Mouse (Mus musculus): ENCODE measurements around the gene Gpr4. TPM values are rescaled to one million over a fixed set of nuclear protein-coding genes. Genes with fewer than 3 reads are reported as not detected.

Gene Gpr4
- polyA plus RNA-seq, 1 experiment from 2014 or later = 4.0 TPM

- under 1% methylated on average over 30 of the region's 30 CpGs for WGBS
- peak within 1 kb of the TSS; percentile 74 for H3K4me3 ChIP-seq
- H3K9ac ChIP-seq = peak within 1 kb of the TSS; percentile 72
- H3K4me2 ChIP-seq = peak within 1 kb of the TSS; percentile 75
- H3K4me1 ChIP-seq = peaks cover 44% of the 10 kb centered on the region
- peaks cover 21% of the 10 kb centered on the region for H3K27me3 ChIP-seq (replicated peaks)
- no peaks in the 10 kb centered on the region for H3K9me3 ChIP-seq
- ATAC-seq (replicated peaks) = peak; percentile 96
- no peaks in the 10 kb centered on the region for H3K36me3 ChIP-seq (replicated peaks)
- peak within 1 kb of the TSS; percentile 83 for H3K27ac ChIP-seq
These were observed 36.4 kb upstream of the Gpr4 start, which contains the start of gene Eml2 for GRCm38 (mm10) chr7:19175708-19176515. Gene Eml2, plus strand, starts transcription at chr7:19176421.

DNA sequence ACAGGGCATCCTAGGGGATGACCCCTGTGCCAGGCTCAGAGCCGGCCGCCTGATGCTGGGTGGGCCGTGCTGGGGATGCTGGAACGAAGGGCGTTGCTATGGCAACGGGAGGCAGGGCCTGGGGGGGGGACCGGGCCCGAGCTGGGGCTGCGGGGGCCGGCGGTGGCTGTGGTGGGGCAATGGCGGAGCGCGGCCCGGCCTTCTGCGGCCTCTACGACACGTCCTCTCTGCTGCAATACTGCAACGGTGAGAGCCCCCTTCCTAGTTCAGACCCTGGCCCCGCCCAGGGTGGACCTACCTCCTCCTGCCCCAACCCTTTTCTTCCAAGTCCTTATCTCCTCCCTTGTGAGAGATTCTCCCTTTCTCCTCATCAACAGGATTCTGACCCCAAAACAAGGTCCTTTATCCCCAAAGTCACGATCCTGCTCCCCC lies 35.8 kb upstream of the Gpr4 start:
- peak overlapping the region; percentile 75 for H3K4me2 ChIP-seq
- no peaks in the 10 kb centered on the region for H3K36me3 ChIP-seq (replicated peaks)
- peak overlapping the region; percentile 74 for H3K4me3 ChIP-seq
- H3K27ac ChIP-seq = peak overlapping the region; percentile 83
- peak; percentile 57 for ATAC-seq (replicated peaks)
- H3K9ac ChIP-seq = peak overlapping the region; percentile 72
- no peaks in the 10 kb centered on the region for H3K9me3 ChIP-seq
- WGBS = 1% methylated on average over 9 of the region's 21 CpGs
- peaks cover 46% of the 10 kb centered on the region for H3K4me1 ChIP-seq
- peaks cover 21% of the 10 kb centered on the region for H3K27me3 ChIP-seq (replicated peaks)

GRCm38 (mm10) chr7:19177216-19177615 lies 35.1 kb upstream of the Gpr4 start:
- H3K27ac ChIP-seq = no peak overlapping the region
- 62% methylated on average over 7 of the region's 7 CpGs for WGBS

DNA sequence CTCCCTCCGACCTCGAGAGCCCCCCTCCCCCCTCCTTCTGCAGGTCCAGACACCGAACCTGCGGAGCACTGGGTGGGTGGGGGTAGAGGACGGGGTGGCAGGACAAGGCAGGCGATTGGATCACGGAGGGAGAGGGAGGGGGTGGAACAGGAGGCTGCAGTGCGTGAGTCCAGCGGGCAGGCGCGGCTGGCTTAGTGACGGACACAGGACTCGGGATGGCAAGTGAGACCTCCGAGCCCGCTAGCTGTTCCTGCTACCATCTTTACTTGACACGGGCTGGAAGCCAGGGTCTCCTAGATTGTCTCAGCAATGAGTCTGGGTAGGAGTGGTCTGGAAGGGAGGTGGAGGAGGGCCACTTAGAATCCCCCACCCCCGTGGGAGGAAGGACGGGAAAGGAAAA lies 34.3 kb upstream of the Gpr4 start:
- Histone ChIP-seq H3K9ac (peak overlapping the region; percentile 18; the same call in 1 of the 2 replicates), H3K36me3 (replicated peaks) (no peaks in the 10 kb centered on the region), H3K27me3 (replicated peaks) (peaks cover 21% of the 10 kb centered on the region), H3K4me2 (peak overlapping the region; percentile 75), H3K27ac (no peak overlapping the region), H3K4me3 (peak overlapping the region; percentile 74), H3K9me3 (no peaks in the 10 kb centered on the region), H3K4me1 (peaks cover 36% of the 10 kb centered on the region)
- ATAC-seq (replicated peaks) = no peak
- 5% methylated on average over 17 of the region's 18 CpGs for WGBS

More at GRCm38 (mm10) chr7:19177216-19177615, 35.1 kb upstream of the Gpr4 start:
- H3K27me3 ChIP-seq (replicated peaks) = peaks cover 21% of the 10 kb centered on the region
- peaks cover 41% of the 10 kb centered on the region for H3K4me1 ChIP-seq
- H3K9ac ChIP-seq = peak overlapping the region; percentile 72; the same call in 1 of the 2 replicates
- peak overlapping the region; percentile 74 for H3K4me3 ChIP-seq
- H3K36me3 ChIP-seq (replicated peaks) = no peaks in the 10 kb centered on the region
- no peaks in the 10 kb centered on the region for H3K9me3 ChIP-seq
- peak overlapping the region; percentile 75 for H3K4me2 ChIP-seq
- ATAC-seq (replicated peaks) = no peak

- Histone ChIP-seq H3K36me3 (replicated peaks) (no peaks in the 10 kb centered on the region), H3K9me3 (no peaks in the 10 kb centered on the region), H3K27ac (no peak overlapping the region), H3K27me3 (replicated peaks) (peaks cover 21% of the 10 kb centered on the region), H3K4me2 (peak overlapping the region; percentile 75), H3K4me1 (peaks cover 34% of the 10 kb centered on the region), H3K9ac (no peak overlapping the region), H3K4me3 (peak overlapping the region; percentile 74)
- ATAC-seq (replicated peaks) = no peak
- 5% methylated on average over 27 of the region's 27 CpGs for WGBS
These were observed 33.8 kb upstream of the Gpr4 start for GRCm38 (mm10) chr7:19178443-19179092.

DNA sequence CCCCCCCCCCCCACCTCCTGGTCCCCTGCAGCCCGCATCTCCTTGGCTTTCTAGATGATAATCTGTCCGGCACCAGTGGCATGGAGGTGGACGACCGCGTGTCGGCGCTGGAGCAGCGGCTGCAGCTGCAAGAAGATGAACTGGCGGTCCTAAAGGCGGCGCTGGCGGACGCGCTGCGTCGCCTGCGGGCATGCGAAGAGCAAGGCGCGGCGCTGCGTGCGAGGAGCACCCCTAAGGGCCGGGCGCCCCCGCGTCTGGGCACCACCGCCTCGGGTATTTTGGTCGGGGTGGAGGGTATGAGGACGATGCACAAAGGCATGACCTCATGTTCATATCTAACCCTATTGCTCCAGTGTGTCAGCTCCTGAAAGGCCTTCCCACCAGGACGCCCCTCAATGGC lies 33.2 kb upstream of the Gpr4 start:
- WGBS = 0% methylated on average over 23 of the region's 32 CpGs
- H3K9ac ChIP-seq = no peak overlapping the region
- no peaks in the 10 kb centered on the region for H3K9me3 ChIP-seq
- ATAC-seq (replicated peaks) = no peak
- H3K27ac ChIP-seq = no peak overlapping the region
- peak overlapping the region; percentile 75 for H3K4me2 ChIP-seq
- peak overlapping the region; percentile 74 for H3K4me3 ChIP-seq
- H3K4me1 ChIP-seq = peaks cover 34% of the 10 kb centered on the region
- H3K27me3 ChIP-seq (replicated peaks) = peaks cover 17% of the 10 kb centered on the region
- H3K36me3 ChIP-seq (replicated peaks) = no peaks in the 10 kb centered on the region

- no peak overlapping the region; the same call in 1 of the 2 replicates for H3K4me2 ChIP-seq
- no peak overlapping the region for H3K9ac ChIP-seq
- H3K27me3 ChIP-seq (replicated peaks) = peaks cover 17% of the 10 kb centered on the region
- no peaks in the 10 kb centered on the region for H3K9me3 ChIP-seq
- H3K27ac ChIP-seq = no peak overlapping the region
- no peak for ATAC-seq (replicated peaks)
- H3K4me1 ChIP-seq = peaks cover 38% of the 10 kb centered on the region
- no peaks in the 10 kb centered on the region for H3K36me3 ChIP-seq (replicated peaks)
- 44% methylated on average over 6 of the region's 6 CpGs for WGBS
- peak overlapping the region; percentile 74; the same call in 1 of the 2 replicates for H3K4me3 ChIP-seq
These were observed 32.4 kb upstream of the Gpr4 start for GRCm38 (mm10) chr7:19179936-19180335.

GRCm38 (mm10) chr7:19180862-19181429 lies 31.4 kb upstream of the Gpr4 start:
- Histone ChIP-seq H3K4me2 (peak overlapping the region; percentile 41), H3K36me3 (replicated peaks) (no peaks in the 10 kb centered on the region), H3K4me1 (peaks cover 41% of the 10 kb centered on the region), H3K27me3 (replicated peaks) (peaks cover 17% of the 10 kb centered on the region), H3K27ac (no peak overlapping the region), H3K4me3 (peak overlapping the region; percentile 23), H3K9ac (no peak overlapping the region), H3K9me3 (no peaks in the 10 kb centered on the region)
- 5% methylated on average over 25 of the region's 27 CpGs for WGBS
- no peak for ATAC-seq (replicated peaks)

DNA sequence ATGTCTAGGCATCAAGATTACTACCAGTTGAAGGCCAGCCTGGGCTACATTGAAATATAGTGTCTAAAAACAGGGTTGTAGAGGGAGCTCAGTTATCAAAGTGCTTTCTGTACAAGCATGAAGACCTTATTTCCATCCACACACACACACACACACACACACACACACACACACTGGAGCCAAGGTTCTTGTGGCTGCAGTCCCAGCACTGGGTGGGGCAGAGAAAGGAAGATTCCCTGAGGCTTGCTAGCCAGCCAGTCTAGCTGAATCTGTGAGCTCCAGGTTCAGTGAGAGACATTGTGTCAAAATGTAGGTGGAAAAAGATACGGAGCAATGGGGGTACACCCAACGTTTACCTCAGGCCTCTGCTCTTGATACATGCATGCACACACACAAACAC lies 28.1 kb upstream of the Gpr4 start:
- no peak overlapping the region for H3K4me2 ChIP-seq
- peaks cover 16% of the 10 kb centered on the region for H3K4me1 ChIP-seq
- H3K4me3 ChIP-seq = no peak overlapping the region
- WGBS = 78% methylated on average over 2 of the region's 2 CpGs
- H3K27me3 ChIP-seq (replicated peaks) = peaks cover 16% of the 10 kb centered on the region
- H3K27ac ChIP-seq = no peak overlapping the region
- H3K9me3 ChIP-seq = no peaks in the 10 kb centered on the region
- H3K36me3 ChIP-seq (replicated peaks) = 0 out of 2 replicates have a peak, but pooled peaks cover 10% of the 10 kb centered on the region
- H3K9ac ChIP-seq = no peak overlapping the region
- ATAC-seq (replicated peaks) = no peak

DNA sequence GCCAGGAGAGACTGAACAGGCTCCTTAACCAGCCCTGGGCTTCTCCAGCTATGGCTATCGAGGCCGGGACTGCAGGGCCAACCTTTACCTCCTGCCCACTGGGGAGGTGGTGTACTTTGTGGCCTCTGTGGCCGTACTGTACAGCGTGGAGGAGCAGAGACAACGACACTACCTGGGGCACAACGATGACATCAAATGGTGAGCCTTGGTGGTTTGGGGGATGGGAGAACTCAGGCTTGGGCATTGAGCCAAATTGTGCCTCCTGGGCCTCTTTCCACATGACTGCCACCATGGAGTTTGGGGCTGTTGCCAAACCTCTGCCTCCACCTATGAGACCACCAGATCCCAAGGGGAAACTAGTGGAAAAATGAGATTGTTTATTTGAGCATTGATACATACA lies 27.6 kb upstream of the Gpr4 start:
- Histone ChIP-seq H3K9ac (no peak overlapping the region), H3K9me3 (no peaks in the 10 kb centered on the region), H3K4me1 (peaks cover 11% of the 10 kb centered on the region; the same call in 1 of the 2 replicates), H3K27me3 (replicated peaks) (peaks cover 11% of the 10 kb centered on the region), H3K36me3 (replicated peaks) (0 out of 2 replicates have a peak, but pooled peaks cover 10% of the 10 kb centered on the region), H3K27ac (no peak overlapping the region), H3K4me2 (peak overlapping the region; percentile 4; the same call in 1 of the 2 replicates), H3K4me3 (no peak overlapping the region)
- 46% methylated on average over 6 of the region's 6 CpGs for WGBS
- no peak for ATAC-seq (replicated peaks)

DNA sequence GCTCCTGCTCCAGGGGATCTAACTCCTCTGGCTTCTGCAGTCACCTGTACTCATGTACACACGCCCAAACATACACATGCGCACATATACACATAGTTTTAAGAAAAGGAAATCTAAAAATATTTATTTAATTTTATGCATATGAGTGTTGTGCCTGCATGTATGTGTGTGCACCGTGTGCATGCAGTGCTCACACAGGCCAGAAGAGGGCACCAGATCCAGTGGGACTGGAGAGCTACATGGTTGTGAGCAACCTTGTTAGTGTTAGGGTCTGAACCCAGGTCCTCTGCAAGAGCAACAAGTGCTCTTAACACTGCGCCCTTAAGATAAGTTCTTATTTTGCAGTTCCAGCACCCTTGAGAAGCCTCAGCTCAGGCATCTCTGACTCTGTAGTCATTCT lies 17.7 kb upstream of the Gpr4 start:
- H3K36me3 ChIP-seq (replicated peaks) = peaks cover 48% of the 10 kb centered on the region
- no peaks in the 10 kb centered on the region for H3K4me1 ChIP-seq
- no peaks in the 10 kb centered on the region for H3K9me3 ChIP-seq
- H3K4me2 ChIP-seq = no peak overlapping the region
- no peak overlapping the region for H3K9ac ChIP-seq
- no peaks in the 10 kb centered on the region for H3K27me3 ChIP-seq (replicated peaks)
- no peak overlapping the region for H3K4me3 ChIP-seq
- no peak for ATAC-seq (replicated peaks)
- no peak overlapping the region for H3K27ac ChIP-seq
- WGBS = 99% methylated on average over 4 of the region's 4 CpGs

DNA sequence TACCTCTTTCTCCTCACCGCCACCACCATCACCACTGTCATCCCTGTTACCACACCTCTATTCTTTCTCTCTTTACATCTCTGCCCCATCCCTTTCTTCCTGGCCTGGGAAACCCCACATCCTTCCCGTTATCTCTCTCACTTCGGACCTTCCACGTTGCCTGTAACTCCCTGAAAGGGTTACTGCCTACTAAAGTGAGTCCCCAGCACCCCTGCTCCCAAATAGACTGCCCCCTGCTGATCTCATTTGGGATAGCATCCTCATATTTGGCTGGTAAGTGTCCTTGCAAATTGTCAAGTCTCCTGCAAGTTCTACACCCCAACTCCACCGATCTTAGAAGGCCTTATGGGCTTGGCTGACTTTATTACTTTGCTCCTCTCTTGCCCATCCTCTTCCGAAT lies 15.7 kb upstream of the Gpr4 start:
- no peaks in the 10 kb centered on the region for H3K27me3 ChIP-seq (replicated peaks)
- H3K27ac ChIP-seq = no peak overlapping the region
- H3K4me2 ChIP-seq = no peak overlapping the region
- H3K4me1 ChIP-seq = no peaks in the 10 kb centered on the region
- H3K9ac ChIP-seq = no peak overlapping the region
- no peak overlapping the region for H3K4me3 ChIP-seq
- 68% methylated on average over 6 of the region's 6 CpGs for WGBS
- ATAC-seq (replicated peaks) = no peak
- no peaks in the 10 kb centered on the region for H3K9me3 ChIP-seq
- H3K36me3 ChIP-seq (replicated peaks) = peaks cover 48% of the 10 kb centered on the region
